Mouse (Mus musculus) small intestine, adult 2 months (tissue): Measurements from ENCODE around the gene Evc2.

Experiments used
- CTCF ChIP-seq: fragments of 200-500 bp; IDR thresholded peaks from 2 replicates; pipeline ENCODE4 v1.5.1; 2012; ENCODE audit warnings: low read depth, mild to moderate bottlenecking, control low read depth, inconsistent platforms, low read length, moderate library complexity, mixed read lengths; ENCODE audit not compliant: insufficient replicate concordance, insufficient read length; ENCODE audit errors: extremely low read depth
- POLR2A ChIP-seq: fragments of 200-500 bp; IDR thresholded peaks from 2 replicates; pipeline ENCODE4 v1.6.1; 2012; ENCODE audit warnings: low read depth, mild to moderate bottlenecking, control low read depth, inconsistent platforms, low read length, moderate library complexity

GRCm38 (mm10) chr5:37435417-37435816 is 97.1 kb downstream of the Evc2 start:
- TF ChIP-seq POLR2A (no peak), CTCF (no peak)
